Mouse (Mus musculus): ENCODE results near the gene 9430097D07Rik.

The 9430097D07Rik gene

GRCm38 (mm10) chr2:32534733-32535471 lies 40.6 kb downstream of the 9430097D07Rik start, which contains the start of gene Fam102a:
Fam102a (plus strand) TSS chr2:32535332.
- DNase-seq (ENCODE audit: low spot score) = peak; percentile 98

- DNase-seq (ENCODE audit: low spot score) = peak; percentile 63
Measured at GRCm38 (mm10) chr2:32534061-32534732, 41.3 kb downstream of the 9430097D07Rik start.

- no peak for DNase-seq (ENCODE audit: low spot score)
Measured at GRCm38 (mm10) chr2:32533163-32533562, 42.3 kb downstream of the 9430097D07Rik start.

- DNase-seq (ENCODE audit: low spot score) = no peak
Measured at GRCm38 (mm10) chr2:32530479-32530878, 45.0 kb downstream of the 9430097D07Rik start.

- no peak for DNase-seq (ENCODE audit: low spot score)
Measured at GRCm38 (mm10) chr2:32528326-32528725, 47.2 kb downstream of the 9430097D07Rik start.

GRCm38 (mm10) chr2:32527468-32527966 lies 48.0 kb downstream of the 9430097D07Rik start:
- no peak for DNase-seq (ENCODE audit: low spot score)

GRCm38 (mm10) chr2:32525816-32526215 lies 49.7 kb downstream of the 9430097D07Rik start:
- no peak for DNase-seq (ENCODE audit: low spot score)

GRCm38 (mm10) chr2:32524536-32525031 lies 50.9 kb downstream of the 9430097D07Rik start:
- no peak for DNase-seq (ENCODE audit: low spot score)

Data from retina, embryonic 14.5 days (tissue).